Mouse (Mus musculus) G1E (cell line): ENCODE measurements around the gene Rpl27. TPM values are rescaled to one million over a fixed set of nuclear protein-coding genes. Genes with fewer than 3 reads are reported as not detected.

Experiments
- ATAC-seq: 2 replicates; pipeline ENCODE4 v1.8.0; 2016; ENCODE audit warnings: mild to moderate bottlenecking; ENCODE audit not compliant: insufficient number of reproducible peaks, poor library complexity, low FRiP score, severe bottlenecking; ENCODE audit errors: extremely low read depth
- DNase-seq: peaks from one replicate; pipeline ENCODE4 v3.0.0; 2012; ENCODE audit warnings: low spot score
- H3K27me3 ChIP-seq: 2 replicates; pipeline ENCODE4 v1.6.1; 2012; ENCODE audit warnings: mild to moderate bottlenecking, low read length, inconsistent platforms; ENCODE audit not compliant: insufficient read depth
- H3K36me3 ChIP-seq: replicated peaks from 2 replicates; pipeline ENCODE3; 2012; ENCODE audit warnings: mild to moderate bottlenecking, inconsistent platforms
- H3K4me1 ChIP-seq: 2 replicates; pipeline ENCODE4 v1.6.1; 2012; ENCODE audit warnings: low read depth, low read length, inconsistent platforms, mixed read lengths; ENCODE audit not compliant: insufficient read depth
- H3K4me3 ChIP-seq: 2 replicates; pipeline ENCODE4 v1.5.1; 2012; ENCODE audit warnings: low read depth, mild to moderate bottlenecking, inconsistent platforms, low read length, moderate library complexity, mixed read lengths
- H3K9me3 ChIP-seq: replicated peaks from 2 replicates; pipeline ENCODE4 v1.6.1; 2012; ENCODE audit warnings: inconsistent platforms
- CTCF ChIP-seq: IDR thresholded peaks from 2 replicates; pipeline ENCODE4 v1.5.1; 2012; ENCODE audit warnings: low read depth, low read length, inconsistent platforms, mixed read lengths
- GATA1 ChIP-seq: IDR thresholded peaks from 2 replicates; pipeline ENCODE4 v1.6.1; 2012; ENCODE audit warnings: borderline replicate concordance, low read length, inconsistent platforms, mixed read lengths
- GATA2 ChIP-seq: IDR thresholded peaks from 2 replicates; pipeline ENCODE4 v1.6.1; 2012; ENCODE audit warnings: low read depth, low read length, inconsistent platforms, borderline replicate concordance
- POLR2AphosphoS5 ChIP-seq: IDR thresholded peaks from 2 replicates; pipeline ENCODE4 v1.6.1; 2012; ENCODE audit warnings: low read depth, low read length, inconsistent platforms; ENCODE audit not compliant: insufficient replicate concordance
- TAL1 ChIP-seq: conservative IDR thresholded peaks from 2 replicates; pipeline ENCODE4 v1.6.1; 2012; ENCODE audit warnings: low read depth, low read length, inconsistent platforms, mixed read lengths
- polyA plus RNA-seq: library from polyadenylated mRNA; stranded (reverse); fragments of >175 nt; gene quantifications from 2 replicates; pipeline ENCODE4 v1.2.3, GENCODE M21; 2012
- total RNA-seq, 2 experiments: library from RNA; stranded (forward) in 1 of 2; stranded (reverse) in 1 of 2; fragments of 200-1000 nt in 1 of 2; fragments of >200 nt in 1 of 2; fragmentation: Nextera tagmentation in 1 of 2; gene quantifications; 2 replicates each; pipeline ENCODE4 v1.2.3; 2014 to 2017

Gene Rpl27
- total and polyA plus RNA-seq, 3 experiments = 787 to 2,225 (median 1,039) TPM

- H3K36me3 ChIP-seq = no peaks in the 10 kb centered on the region
- H3K27me3 ChIP-seq = peaks cover 3% of the 10 kb centered on the region; the same call in 1 of the 2 replicates
- no peak for TF ChIP-seq CTCF
- TF ChIP-seq GATA1 = no peak
- no peak for TF ChIP-seq GATA2
- no peak for TF ChIP-seq TAL1
- TF ChIP-seq POLR2AphosphoS5 = no peak
- H3K9me3 ChIP-seq = no peaks in the 10 kb centered on the region
- peaks cover 75% of the 10 kb centered on the region for H3K4me1 ChIP-seq
- no peak overlapping the region for H3K4me3 ChIP-seq
- DNase-seq = no peak
- no peak for ATAC-seq
Observed at GRCm38 (mm10) chr11:101480912-101481311, 38.8 kb downstream of the Rpl27 start.

- peaks cover 3% of the 10 kb centered on the region; the same call in 1 of the 2 replicates for H3K27me3 ChIP-seq
- H3K4me3 ChIP-seq = no peak overlapping the region
- peaks cover 85% of the 10 kb centered on the region for H3K4me1 ChIP-seq
- ATAC-seq (no peak), DNase-seq (no peak)
- H3K9me3 ChIP-seq = no peaks in the 10 kb centered on the region
- peaks cover 24% of the 10 kb centered on the region for H3K36me3 ChIP-seq
- TF ChIP-seq POLR2AphosphoS5 (no peak), GATA1 (no peak), TAL1 (no peak), CTCF (no peak)
Observed at GRCm38 (mm10) chr11:101483804-101484203, 41.7 kb downstream of the Rpl27 start.

DNA sequence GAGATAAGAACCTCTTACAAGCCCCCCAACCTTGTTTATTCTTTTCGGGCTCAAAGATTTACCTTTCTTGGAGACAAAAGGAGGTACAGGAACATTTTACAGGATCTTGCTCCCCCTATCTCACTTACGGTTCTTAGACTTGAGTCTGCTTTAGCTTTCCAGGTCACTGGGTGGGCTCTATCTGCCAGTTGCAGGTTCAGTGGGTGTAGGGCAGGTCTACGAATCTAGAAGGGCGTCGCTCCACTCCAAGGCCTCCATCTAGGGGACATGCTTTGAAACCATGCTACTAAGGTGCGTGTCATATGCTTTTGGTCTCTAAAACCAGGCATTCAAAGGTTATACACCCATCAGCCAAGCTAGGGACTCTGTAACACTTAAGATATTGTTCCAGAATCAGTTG, 42.1 kb downstream of the Rpl27 start:
- Histone ChIP-seq H3K4me1 (peaks cover 81% of the 10 kb centered on the region), H3K9me3 (no peaks in the 10 kb centered on the region), H3K36me3 (peaks cover 29% of the 10 kb centered on the region), H3K27me3 (peaks cover under 1% of the 10 kb centered on the region; the same call in 1 of the 2 replicates), H3K4me3 (peak overlapping the region; percentile 35; the same call in 1 of the 2 replicates)
- TF ChIP-seq TAL1 (peak; percentile 47; the same call in 1 of the 2 replicates), GATA2 (no peak)
- DNase-seq (no peak), ATAC-seq (no peak)

- no peak for DNase-seq
- Histone ChIP-seq H3K4me1 (peaks cover 75% of the 10 kb centered on the region), H3K4me3 (peak overlapping the region; percentile 25; the same call in 1 of the 2 replicates), H3K9me3 (no peaks in the 10 kb centered on the region), H3K36me3 (peaks cover 34% of the 10 kb centered on the region), H3K27me3 (no peaks in the 10 kb centered on the region)
- 0 out of 2 replicates have a peak, but pooled peaks have one; percentile 37 for ATAC-seq
- TF ChIP-seq GATA2 (no peak), POLR2AphosphoS5 (no peak), GATA1 (no peak), TAL1 (no peak), CTCF (no peak)
Observed at GRCm38 (mm10) chr11:101484814-101485213, 42.7 kb downstream of the Rpl27 start.

DNA sequence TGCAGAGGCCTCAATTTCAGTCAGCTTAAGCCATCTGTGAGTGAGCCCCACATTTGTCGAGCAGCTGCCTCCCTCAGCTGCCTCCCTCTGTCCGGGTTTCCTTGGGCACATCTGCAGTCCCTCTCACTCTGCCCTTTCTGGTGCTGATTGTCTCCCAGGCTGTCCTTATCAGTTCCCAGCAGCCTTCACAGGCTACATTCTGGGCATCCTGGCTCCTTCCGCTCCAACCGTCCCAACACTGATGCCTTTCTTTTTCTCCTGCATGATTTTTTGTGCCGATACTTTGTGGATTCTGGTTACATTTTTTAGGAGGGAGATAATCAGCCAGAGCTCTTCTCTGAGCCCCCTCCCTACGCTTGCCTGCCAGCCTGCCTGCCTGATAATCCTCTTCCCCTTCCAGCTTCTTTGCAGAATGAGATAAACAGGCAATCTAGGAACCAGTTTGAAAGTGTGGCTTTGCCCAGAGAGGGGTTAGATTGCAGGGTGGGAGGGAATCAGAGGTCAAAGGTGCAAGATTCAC, 43.5 kb downstream of the Rpl27 start:
- Histone ChIP-seq H3K36me3 (peaks cover 41% of the 10 kb centered on the region), H3K4me3 (peak overlapping the region; percentile 48; the same call in 1 of the 2 replicates), H3K4me1 (peaks cover 68% of the 10 kb centered on the region), H3K27me3 (no peaks in the 10 kb centered on the region), H3K9me3 (no peaks in the 10 kb centered on the region)
- peak; percentile 84 for ATAC-seq
- peak; percentile 62 for DNase-seq
- TF ChIP-seq CTCF = no peak
- TF ChIP-seq TAL1 = peak; percentile 97

DNA sequence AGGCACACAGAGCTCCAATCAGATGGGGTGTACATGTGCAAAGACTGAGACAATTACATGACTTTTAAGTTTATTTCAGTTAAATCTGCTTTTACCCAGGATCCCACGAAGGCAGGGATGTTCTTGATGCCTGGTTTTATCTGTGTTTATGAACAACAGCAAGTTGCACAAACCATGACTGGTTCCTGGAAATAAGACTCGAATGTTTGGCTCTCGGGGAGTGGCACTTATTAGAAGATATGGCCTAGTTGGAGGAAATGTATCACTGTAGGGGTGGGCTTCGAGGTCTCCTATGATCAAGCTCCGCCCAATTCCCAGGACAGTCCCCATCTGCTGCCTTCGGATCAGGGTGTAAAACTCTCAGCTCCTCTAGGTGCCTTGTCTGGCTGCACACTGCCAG, 44.0 kb downstream of the Rpl27 start:
- DNase-seq (no peak), ATAC-seq (no peak)
- H3K27me3 ChIP-seq = no peaks in the 10 kb centered on the region
- no peaks in the 10 kb centered on the region for H3K9me3 ChIP-seq
- peaks cover 62% of the 10 kb centered on the region for H3K4me1 ChIP-seq
- H3K36me3 ChIP-seq = peaks cover 45% of the 10 kb centered on the region
- TF ChIP-seq GATA2 (no peak), CTCF (no peak), TAL1 (no peak), GATA1 (no peak), POLR2AphosphoS5 (no peak)
- H3K4me3 ChIP-seq = peak overlapping the region; percentile 8; the same call in 1 of the 2 replicates

Other genes starting within 250 kb of the Rpl27 start
Only the 20 nearest of the 24 such genes appear.
- 21.2 and 27.2 TPM in 2 replicates for gene Wnk4, start 181.7 kb upstream of the Rpl27 start, total RNA-seq (2014; fragmentation: Nextera tagmentation)
- 2.3 and 4.2 TPM in 2 replicates for gene Wnk4, start 181.7 kb upstream of the Rpl27 start, total RNA-seq (2017)
- 45.0 and 48.7 TPM in 2 replicates for gene Wnk4, start 181.7 kb upstream of the Rpl27 start, polyA plus RNA-seq
- 1.5 TPM in 1 of 2 replicates, not detected in the other for gene Cntd1, start 163.3 kb upstream of the Rpl27 start, total RNA-seq (2014; fragmentation: Nextera tagmentation)
- gene Cntd1, start 163.3 kb upstream of the Rpl27 start, total RNA-seq (2017) = 0.81 and 1.1 TPM in 2 replicates
- gene Cntd1, start 163.3 kb upstream of the Rpl27 start, polyA plus RNA-seq = 0.02 TPM in 1 of 2 replicates, not detected in the other
- 52.6 and 54.1 TPM in 2 replicates for gene Coa3, start 163.2 kb upstream of the Rpl27 start, total RNA-seq (2014; fragmentation: Nextera tagmentation)
- gene Coa3, start 163.2 kb upstream of the Rpl27 start, total RNA-seq (2017) = 58.1 and 65.9 TPM in 2 replicates
- 16.8 and 39.8 TPM in 2 replicates for gene Coa3, start 163.2 kb upstream of the Rpl27 start, polyA plus RNA-seq
- 42.5 and 46.3 TPM in 2 replicates for gene Becn1, start 140.0 kb upstream of the Rpl27 start, total RNA-seq (2014; fragmentation: Nextera tagmentation)
- gene Becn1, start 140.0 kb upstream of the Rpl27 start, total RNA-seq (2017) = 142 and 148 TPM in 2 replicates
- 97.7 and 109 TPM in 2 replicates for gene Becn1, start 140.0 kb upstream of the Rpl27 start, polyA plus RNA-seq
- 300 and 317 TPM in 2 replicates for gene Psme3, start 126.1 kb upstream of the Rpl27 start, total RNA-seq (2014; fragmentation: Nextera tagmentation)
- 98.7 and 113 TPM in 2 replicates for gene Psme3, start 126.1 kb upstream of the Rpl27 start, total RNA-seq (2017)
- gene Psme3, start 126.1 kb upstream of the Rpl27 start, polyA plus RNA-seq = 68.6 and 68.8 TPM in 2 replicates
- 18.1 and 19.5 TPM in 2 replicates for gene Aoc2, start 117.2 kb upstream of the Rpl27 start, total RNA-seq (2014; fragmentation: Nextera tagmentation)
- 4.5 and 4.6 TPM in 2 replicates for gene Aoc2, start 117.2 kb upstream of the Rpl27 start, total RNA-seq (2017)
- 10.0 and 10.1 TPM in 2 replicates for gene Aoc2, start 117.2 kb upstream of the Rpl27 start, polyA plus RNA-seq
- 2.5 TPM in 1 of 2 replicates, not detected in the other for gene Aoc3, start 111.7 kb upstream of the Rpl27 start, total RNA-seq (2014; fragmentation: Nextera tagmentation)
- gene Aoc3, start 111.7 kb upstream of the Rpl27 start, total RNA-seq (2017) = 0.16 TPM in 1 of 2 replicates, not detected in the other
- 0.07 and 0.10 TPM in 2 replicates for gene Aoc3, start 111.7 kb upstream of the Rpl27 start, polyA plus RNA-seq
- not detected in 2 replicates for gene G6pc, start 74.7 kb upstream of the Rpl27 start, total RNA-seq (2014; fragmentation: Nextera tagmentation)
- 0.05 TPM in 1 of 2 replicates, not detected in the other for gene G6pc, start 74.7 kb upstream of the Rpl27 start, total RNA-seq (2017)
- gene G6pc, start 74.7 kb upstream of the Rpl27 start, polyA plus RNA-seq = not detected in 2 replicates
- gene Aarsd1, start 24.7 kb upstream of the Rpl27 start, total RNA-seq (2014; fragmentation: Nextera tagmentation) = 51.6 and 55.8 TPM in 2 replicates
- gene Aarsd1, start 24.7 kb upstream of the Rpl27 start, total RNA-seq (2017) = 47.0 and 50.9 TPM in 2 replicates
- gene Aarsd1, start 24.7 kb upstream of the Rpl27 start, polyA plus RNA-seq = 67.7 and 74.4 TPM in 2 replicates
- gene Gm27029, start 17.5 kb upstream of the Rpl27 start, total RNA-seq (2014; fragmentation: Nextera tagmentation) = 3.0 TPM in 1 of 2 replicates, not detected in the other
- 0.87 and 2.1 TPM in 2 replicates for gene Gm27029, start 17.5 kb upstream of the Rpl27 start, total RNA-seq (2017)
- 0.58 and 0.90 TPM in 2 replicates for gene Gm27029, start 17.5 kb upstream of the Rpl27 start, polyA plus RNA-seq
- 5.0 and 6.0 TPM in 2 replicates for gene Rundc1, start 17.2 kb upstream of the Rpl27 start, total RNA-seq (2014; fragmentation: Nextera tagmentation)
- gene Rundc1, start 17.2 kb upstream of the Rpl27 start, total RNA-seq (2017) = 6.7 and 7.6 TPM in 2 replicates
- 6.7 and 7.2 TPM in 2 replicates for gene Rundc1, start 17.2 kb upstream of the Rpl27 start, polyA plus RNA-seq
- not detected in 2 replicates for gene Ptges3l, start 17.0 kb upstream of the Rpl27 start, total RNA-seq (2014; fragmentation: Nextera tagmentation)
- gene Ptges3l, start 17.0 kb upstream of the Rpl27 start, total RNA-seq (2017) = 0.12 and 0.33 TPM in 2 replicates
- gene Ptges3l, start 17.0 kb upstream of the Rpl27 start, polyA plus RNA-seq = 0.17 and 0.22 TPM in 2 replicates
- 26.3 and 34.3 TPM in 2 replicates for gene Ifi35, start 6.1 kb downstream of the Rpl27 start, total RNA-seq (2014; fragmentation: Nextera tagmentation)
- gene Ifi35, start 6.1 kb downstream of the Rpl27 start, total RNA-seq (2017) = 48.4 and 54.8 TPM in 2 replicates
- 24.3 and 28.1 TPM in 2 replicates for gene Ifi35, start 6.1 kb downstream of the Rpl27 start, polyA plus RNA-seq
- gene Rnd2, start 22.7 kb downstream of the Rpl27 start, total RNA-seq (2014; fragmentation: Nextera tagmentation) = 26.5 and 32.0 TPM in 2 replicates
- 36.6 and 44.3 TPM in 2 replicates for gene Rnd2, start 22.7 kb downstream of the Rpl27 start, total RNA-seq (2017)
- 35.3 and 46.4 TPM in 2 replicates for gene Rnd2, start 22.7 kb downstream of the Rpl27 start, polyA plus RNA-seq
- gene Vat1, start 23.9 kb downstream of the Rpl27 start, total RNA-seq (2014; fragmentation: Nextera tagmentation) = 237 and 238 TPM in 2 replicates
- gene Vat1, start 23.9 kb downstream of the Rpl27 start, total RNA-seq (2017) = 98.5 and 103 TPM in 2 replicates
- gene Vat1, start 23.9 kb downstream of the Rpl27 start, polyA plus RNA-seq = 384 and 452 TPM in 2 replicates
- 69.3 and 175 TPM in 2 replicates for gene Brca1, start 109.7 kb downstream of the Rpl27 start, total RNA-seq (2014; fragmentation: Nextera tagmentation)
- 67.5 and 71.0 TPM in 2 replicates for gene Brca1, start 109.7 kb downstream of the Rpl27 start, total RNA-seq (2017)
- 16.7 and 35.0 TPM in 2 replicates for gene Brca1, start 109.7 kb downstream of the Rpl27 start, polyA plus RNA-seq
- 102 and 109 TPM in 2 replicates for gene Nbr1, start 109.9 kb downstream of the Rpl27 start, total RNA-seq (2014; fragmentation: Nextera tagmentation)
- gene Nbr1, start 109.9 kb downstream of the Rpl27 start, total RNA-seq (2017) = 97.6 and 99.4 TPM in 2 replicates
- 43.8 and 45.6 TPM in 2 replicates for gene Nbr1, start 109.9 kb downstream of the Rpl27 start, polyA plus RNA-seq
- gene Tmem106a, start 139.9 kb downstream of the Rpl27 start, total RNA-seq (2014; fragmentation: Nextera tagmentation) = 3.4 and 7.8 TPM in 2 replicates
- gene Tmem106a, start 139.9 kb downstream of the Rpl27 start, total RNA-seq (2017) = 1.6 and 2.9 TPM in 2 replicates
- 1.00 and 1.0 TPM in 2 replicates for gene Tmem106a, start 139.9 kb downstream of the Rpl27 start, polyA plus RNA-seq
- gene Gm11634, start 157.0 kb downstream of the Rpl27 start, total RNA-seq (2014; fragmentation: Nextera tagmentation) = not detected in 2 replicates
- gene Gm11634, start 157.0 kb downstream of the Rpl27 start, total RNA-seq (2017) = not detected in 2 replicates
- not detected in 2 replicates for gene Gm11634, start 157.0 kb downstream of the Rpl27 start, polyA plus RNA-seq
- 15.4 and 23.8 TPM in 2 replicates for gene Rdm1, start 184.9 kb downstream of the Rpl27 start, total RNA-seq (2014; fragmentation: Nextera tagmentation)
- gene Rdm1, start 184.9 kb downstream of the Rpl27 start, total RNA-seq (2017) = 10.8 and 13.8 TPM in 2 replicates
- 3.0 and 3.8 TPM in 2 replicates for gene Rdm1, start 184.9 kb downstream of the Rpl27 start, polyA plus RNA-seq